Mouse (Mus musculus) liver, embryonic 11.5 days (tissue): Measurements from ENCODE around the gene Rpusd2. TPM values are rescaled to one million over a fixed set of nuclear protein-coding genes. Genes with fewer than 3 reads are reported as not detected.
A peak's percentile ranks its signal among the peaks of the same experiment; 100 is the strongest.
"Not testable (repeated sequence)": the region's sequence is repeated elsewhere in the genome, so short reads cannot be mapped to it uniquely, and the experiment has no call there.

Source experiments
- ATAC-seq: fragments of 200-750 bp; cut with Nextera tagmentation; replicated peaks from 2 replicates; pipeline ENCODE4 v1.8.0; 2017; ENCODE audit warnings: moderate number of reproducible peaks, mild to moderate bottlenecking, moderate TSS enrichment, moderate library complexity; ENCODE audit not compliant: low FRiP score
- DNase-seq: peaks from one replicate; pipeline ENCODE4 v3.0.0-alpha.2; 2017; ENCODE audit warnings: low spot score
- H3K27ac ChIP-seq: fragments of 300-500 bp; sonication (generic); 2 replicates; pipeline ENCODE4 v1.5.1; 2014; ENCODE audit warnings: mild to moderate bottlenecking, low read depth, low read length, control low read depth
- H3K27me3 ChIP-seq: fragments of 300-500 bp; sonication (generic); replicated peaks from 2 replicates; pipeline ENCODE4 v1.6.1; 2014; ENCODE audit warnings: low read length, mixed read lengths; ENCODE audit not compliant: control insufficient read depth, insufficient read depth
- H3K36me3 ChIP-seq: fragments of 300-500 bp; sonication (generic); 2 replicates; pipeline ENCODE4 v1.6.1; 2014; ENCODE audit warnings: mild to moderate bottlenecking, low read length, moderate library complexity, mixed read lengths; ENCODE audit not compliant: control insufficient read depth, insufficient read depth
- H3K4me1 ChIP-seq: fragments of 300-500 bp; sonication (generic); replicated peaks from 2 replicates; pipeline ENCODE4 v1.6.1; 2014; ENCODE audit warnings: low read length, mixed read lengths; ENCODE audit not compliant: control insufficient read depth, insufficient read depth
- H3K4me2 ChIP-seq: fragments of 300-500 bp; sonication (generic); 2 replicates; pipeline ENCODE4 v1.6.1; 2014; ENCODE audit warnings: mild to moderate bottlenecking, control low read depth, moderate library complexity
- H3K4me3 ChIP-seq: fragments of 300-500 bp; sonication (generic); 2 replicates; pipeline ENCODE4 v1.5.1; 2014; ENCODE audit warnings: low read depth, low read length, control low read depth
- H3K9ac ChIP-seq: fragments of 300-500 bp; sonication (generic); 2 replicates; pipeline ENCODE4 v1.6.1; 2014; ENCODE audit warnings: low read depth, low read length, control low read depth
- H3K9me3 ChIP-seq: fragments of 300-500 bp; sonication (generic); 2 replicates; pipeline ENCODE4 v1.6.1; 2016; ENCODE audit warnings: low read length, inconsistent platforms, mixed read lengths; ENCODE audit not compliant: control insufficient read depth
- WGBS: fragments of 180-500 bp; shearing (Covaris S2); extraction: QIAGEN DNeasy Blood & Tissue Kit; methylation state at CpG from one replicate; pipeline ENCODE4 v1.1.7; 2014; 5-methylcytosine and 5-hydroxymethylcytosine counted together
- polyA plus RNA-seq: library from polyadenylated mRNA; unstranded; fragments of >200 nt; fragmentation: Nextera tagmentation; extraction: Ambion mirVana; gene quantifications from 2 replicates; pipeline ENCODE4 v1.2.1, GENCODE M21; 2014

The Rpusd2 gene
- polyA plus RNA-seq, 1 experiment from 2014 or later: 7.4 TPM

GRCm38 (mm10) chr2:119014989-119015388 is 19.6 kb upstream of the Rpusd2 start:
- DNase-seq: no peak
- no peak for ATAC-seq
- Histone ChIP-seq H3K4me3 (no peak overlapping the region), H3K4me2 (no peak overlapping the region), H3K4me1 (peaks cover 4% of the 10 kb centered on the region), H3K9ac (no peak overlapping the region), H3K27ac (no peak overlapping the region), H3K27me3 (no peaks in the 10 kb centered on the region), H3K9me3 (peaks cover 3% of the 10 kb centered on the region), H3K36me3 (peaks cover 11% of the 10 kb centered on the region)
- 49% methylated on average over 7 of the region's 7 CpGs for WGBS

DNA sequence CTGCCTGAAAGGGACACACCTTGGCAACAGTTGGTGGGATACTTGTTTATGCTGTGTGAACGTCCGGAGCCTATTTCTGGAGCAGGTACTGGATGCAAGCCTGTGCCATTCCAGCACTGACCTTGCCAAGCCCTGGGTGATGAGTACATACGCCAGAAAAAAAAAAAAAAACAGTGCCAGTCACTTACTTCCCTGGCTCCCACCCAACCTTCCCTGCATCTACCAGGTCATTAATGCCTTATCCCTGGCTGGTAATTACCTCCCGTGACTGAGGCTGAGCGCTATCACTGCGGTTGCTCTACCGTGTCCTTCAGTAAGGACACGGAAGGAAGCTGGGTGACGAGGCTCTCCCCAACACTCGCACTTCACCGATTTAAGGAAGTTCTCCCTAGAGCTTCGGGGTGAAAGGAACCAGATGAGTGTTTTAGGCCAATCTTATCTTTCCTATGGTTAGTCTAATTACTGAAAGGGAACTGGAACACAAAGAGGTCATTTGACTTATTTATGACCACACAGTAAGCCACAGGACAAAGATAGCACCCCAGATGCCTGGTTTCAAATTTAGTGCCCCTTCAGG is 18.9 kb upstream of the Rpusd2 start:
- peak overlapping the region; percentile 16; the same call in 1 of the 2 replicates for H3K4me2 ChIP-seq
- 42% methylated on average over 12 of the region's 12 CpGs for WGBS
- peaks cover 4% of the 10 kb centered on the region for H3K4me1 ChIP-seq

GRCm38 (mm10) chr2:119016312-119016711 is 18.3 kb upstream of the Rpusd2 start:
- not testable (repeated sequence) for DNase-seq, H3K9ac ChIP-seq, H3K27ac ChIP-seq, ATAC-seq, H3K4me3 ChIP-seq, H3K4me2 ChIP-seq, H3K9me3 ChIP-seq, H3K4me1 ChIP-seq, H3K27me3 ChIP-seq
- 61% methylated on average over 4 of the region's 4 CpGs for WGBS
- H3K36me3 ChIP-seq: peaks cover 17% of the 10 kb centered on the region

More for the DNA sequence above, 18.9 kb upstream of the Rpusd2 start:
- ATAC-seq (no peak), DNase-seq (no peak)
- H3K27me3 ChIP-seq: no peaks in the 10 kb centered on the region
- H3K4me3 ChIP-seq: no peak overlapping the region
- H3K9ac ChIP-seq: no peak overlapping the region
- H3K36me3 ChIP-seq: peaks cover 11% of the 10 kb centered on the region
- peaks cover 3% of the 10 kb centered on the region for H3K9me3 ChIP-seq
- H3K27ac ChIP-seq: no peak overlapping the region

DNA sequence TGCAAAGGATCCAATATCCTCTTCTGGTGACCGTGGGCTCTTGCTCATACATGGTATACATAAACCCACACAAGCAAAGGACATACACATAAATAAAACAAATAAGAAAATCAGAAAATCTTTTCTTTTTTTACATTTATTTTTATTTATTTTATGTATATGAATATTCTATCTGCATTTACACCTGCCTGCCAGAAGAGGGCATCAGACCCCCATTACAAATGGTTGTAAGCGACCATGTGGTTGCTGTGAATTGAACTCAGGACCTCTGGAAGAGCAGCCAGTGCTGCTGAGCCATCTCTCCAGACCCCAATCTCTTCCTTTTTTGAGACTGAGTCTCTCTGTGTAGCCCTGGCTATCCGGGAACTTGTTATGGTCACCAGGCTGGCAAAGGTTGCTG is 16.9 kb upstream of the Rpusd2 start:
- Histone ChIP-seq H3K36me3 (peaks cover 29% of the 10 kb centered on the region), H3K4me1 (peaks cover 4% of the 10 kb centered on the region), H3K4me2 (no peak overlapping the region), H3K27ac (no peak overlapping the region), H3K27me3 (no peaks in the 10 kb centered on the region), H3K9me3 (peaks cover 3% of the 10 kb centered on the region), H3K9ac (no peak overlapping the region), H3K4me3 (no peak overlapping the region)
- no peak for ATAC-seq
- WGBS: 98% methylated on average over 3 of the region's 3 CpGs
- no peak for DNase-seq

- Histone ChIP-seq H3K9me3 (peaks cover 3% of the 10 kb centered on the region), H3K27me3 (no peaks in the 10 kb centered on the region), H3K4me2 (no peak overlapping the region), H3K4me1 (peaks cover 4% of the 10 kb centered on the region), H3K9ac (no peak overlapping the region), H3K27ac (no peak overlapping the region), H3K4me3 (no peak overlapping the region), H3K36me3 (peaks cover 29% of the 10 kb centered on the region)
- DNase-seq: no peak
- ATAC-seq: no peak
- 73% methylated on average over 22 of the region's 22 CpGs for WGBS
Observed at GRCm38 (mm10) chr2:119018391-119019122, 16.0 kb upstream of the Rpusd2 start.

- DNase-seq (no peak), ATAC-seq (no peak)
- Histone ChIP-seq H3K9ac (no peak overlapping the region), H3K4me1 (peaks cover 4% of the 10 kb centered on the region), H3K27me3 (no peaks in the 10 kb centered on the region), H3K27ac (no peak overlapping the region), H3K36me3 (peaks cover 29% of the 10 kb centered on the region), H3K9me3 (peaks cover 3% of the 10 kb centered on the region), H3K4me3 (no peak overlapping the region), H3K4me2 (no peak overlapping the region)
- WGBS: 44% methylated on average over 5 of the region's 5 CpGs
Observed at GRCm38 (mm10) chr2:119019131-119019530, 15.5 kb upstream of the Rpusd2 start.

- WGBS: 57% methylated on average over 4 of the region's 4 CpGs
- peaks cover 29% of the 10 kb centered on the region for H3K36me3 ChIP-seq
- no peak for ATAC-seq
Observed at GRCm38 (mm10) chr2:119019538-119019937, 15.1 kb upstream of the Rpusd2 start.

GRCm38 (mm10) chr2:119023154-119023660 is 11.4 kb upstream of the Rpusd2 start:
- Histone ChIP-seq H3K9ac (no peak overlapping the region), H3K4me1 (peaks cover 11% of the 10 kb centered on the region; the same call in 1 of the 2 replicates), H3K27me3 (no peaks in the 10 kb centered on the region), H3K27ac (no peak overlapping the region), H3K9me3 (no peaks in the 10 kb centered on the region), H3K4me3 (no peak overlapping the region), H3K4me2 (no peak overlapping the region), H3K36me3 (peaks cover 26% of the 10 kb centered on the region)
- DNase-seq: no peak
- 95% methylated on average over 6 of the region's 6 CpGs for whole genome bisulfite sequencing
- ATAC-seq: no peak

More at GRCm38 (mm10) chr2:119019538-119019937, 15.1 kb upstream of the Rpusd2 start:
- Histone ChIP-seq H3K9me3 (peaks cover 3% of the 10 kb centered on the region), H3K27ac (no peak overlapping the region), H3K27me3 (no peaks in the 10 kb centered on the region), H3K4me1 (peaks cover 4% of the 10 kb centered on the region), H3K4me3 (no peak overlapping the region), H3K9ac (no peak overlapping the region), H3K4me2 (no peak overlapping the region)
- no peak for DNase-seq
